Mouse (Mus musculus) megakaryocyte, embryonic 14.5 days (primary cell): ENCODE measurements around the gene Fam198b. TPM values are rescaled to one million over a fixed set of nuclear protein-coding genes. Genes with fewer than 3 reads are reported as not detected.

Experiments used
- H3K27me3 ChIP-seq: replicated peaks from 2 replicates; pipeline ENCODE3; 2012; ENCODE audit warnings: inconsistent platforms
- H3K36me3 ChIP-seq: replicated peaks from 2 replicates; pipeline ENCODE3; 2012; ENCODE audit warnings: low read length, inconsistent platforms, mixed read lengths
- H3K4me1 ChIP-seq: 2 replicates; pipeline ENCODE4 v1.6.1; 2012; ENCODE audit warnings: inconsistent platforms
- H3K4me3 ChIP-seq: replicated peaks from 2 replicates; pipeline ENCODE3; 2012; ENCODE audit warnings: moderate library complexity, mild to moderate bottlenecking, inconsistent platforms
- H3K9me3 ChIP-seq: 2 replicates; pipeline ENCODE4 v1.6.1; 2012; ENCODE audit warnings: inconsistent platforms
- FLI1 ChIP-seq: IDR thresholded peaks from 2 replicates; pipeline ENCODE4 v1.6.1; 2012; ENCODE audit warnings: low read length, inconsistent platforms, mixed read lengths
- GATA1 ChIP-seq: IDR thresholded peaks from 3 replicates; pipeline ENCODE4 v1.6.1; 2012; ENCODE audit warnings: mixed read lengths, low read length, inconsistent platforms, borderline replicate concordance
- polyA plus RNA-seq: library from polyadenylated mRNA; stranded (reverse); fragments of >175 nt; gene quantifications from 2 replicates; pipeline ENCODE4 v1.2.3, GENCODE M21; 2012; ENCODE audit warnings: low replicate concordance; ENCODE audit not compliant: insufficient read depth

Fam198b gene
- polyA plus RNA-seq, 1 experiment = 0.08 TPM

GRCm38 (mm10) chr3:79852654-79853166 is 31.6 kb upstream of the Fam198b start, which contains the start of gene Tmem144:
Gene Tmem144, minus strand, starts transcription at chr3:79852773.
- peaks cover 29% of the 10 kb centered on the region for H3K4me1 ChIP-seq
- no peaks in the 10 kb centered on the region for H3K36me3 ChIP-seq
- H3K27me3 ChIP-seq = peaks cover 2% of the 10 kb centered on the region
- TF ChIP-seq GATA1 (no peak), FLI1 (no peak)
- H3K4me3 ChIP-seq = peak within 1 kb of the TSS; percentile 69
- no peaks in the 10 kb centered on the region for H3K9me3 ChIP-seq

- Histone ChIP-seq H3K4me3 (no peak overlapping the region), H3K4me1 (peaks cover 25% of the 10 kb centered on the region), H3K9me3 (peaks cover 3% of the 10 kb centered on the region; the same call in 1 of the 2 replicates), H3K27me3 (peaks cover 2% of the 10 kb centered on the region), H3K36me3 (no peaks in the 10 kb centered on the region)
- no peak for TF ChIP-seq FLI1
Observed at GRCm38 (mm10) chr3:79857780-79858179, 26.6 kb upstream of the Fam198b start.

GRCm38 (mm10) chr3:79858221-79858620 is 26.1 kb upstream of the Fam198b start:
- no peaks in the 10 kb centered on the region for H3K36me3 ChIP-seq
- H3K27me3 ChIP-seq = peaks cover 4% of the 10 kb centered on the region
- TF ChIP-seq GATA1 = no peak
- no peak for TF ChIP-seq FLI1
- peaks cover 3% of the 10 kb centered on the region; the same call in 1 of the 2 replicates for H3K9me3 ChIP-seq
- H3K4me1 ChIP-seq = peaks cover 23% of the 10 kb centered on the region
- H3K4me3 ChIP-seq = no peak overlapping the region

GRCm38 (mm10) chr3:79864824-79865223 is 19.5 kb upstream of the Fam198b start:
- H3K4me3 ChIP-seq = no peak overlapping the region
- H3K9me3 ChIP-seq = peaks cover 8% of the 10 kb centered on the region
- H3K36me3 ChIP-seq = no peaks in the 10 kb centered on the region
- peaks cover 7% of the 10 kb centered on the region for H3K27me3 ChIP-seq
- H3K4me1 ChIP-seq = no peaks in the 10 kb centered on the region; the same call in 1 of the 2 replicates
- TF ChIP-seq FLI1 (no peak), GATA1 (no peak)

GRCm38 (mm10) chr3:79866089-79866488 is 18.2 kb upstream of the Fam198b start:
- H3K9me3 ChIP-seq = peaks cover 5% of the 10 kb centered on the region
- TF ChIP-seq GATA1 (no peak), FLI1 (no peak)
- peaks cover 7% of the 10 kb centered on the region for H3K27me3 ChIP-seq
- no peaks in the 10 kb centered on the region for H3K36me3 ChIP-seq
- H3K4me3 ChIP-seq = no peak overlapping the region
- H3K4me1 ChIP-seq = no peaks in the 10 kb centered on the region; the same call in 1 of the 2 replicates

- Histone ChIP-seq H3K4me1 (peaks cover 2% of the 10 kb centered on the region; the same call in 1 of the 2 replicates), H3K9me3 (peaks cover 5% of the 10 kb centered on the region), H3K36me3 (no peaks in the 10 kb centered on the region), H3K4me3 (peak overlapping the region; percentile 10), H3K27me3 (peaks cover 9% of the 10 kb centered on the region)
- TF ChIP-seq GATA1 (no peak), FLI1 (no peak)
Observed at GRCm38 (mm10) chr3:79866526-79866925, 17.8 kb upstream of the Fam198b start.

- H3K4me1 ChIP-seq = peaks cover 6% of the 10 kb centered on the region; the same call in 1 of the 2 replicates
- TF ChIP-seq GATA1 = no peak
- TF ChIP-seq FLI1 = no peak
- H3K36me3 ChIP-seq = no peaks in the 10 kb centered on the region
- H3K9me3 ChIP-seq = peaks cover 5% of the 10 kb centered on the region
- peaks cover 9% of the 10 kb centered on the region for H3K27me3 ChIP-seq
- no peak overlapping the region for H3K4me3 ChIP-seq
Observed at GRCm38 (mm10) chr3:79867121-79867709, 17.1 kb upstream of the Fam198b start.

GRCm38 (mm10) chr3:79875471-79875870 is 8.9 kb upstream of the Fam198b start:
- TF ChIP-seq GATA1 (no peak), FLI1 (no peak)
- Histone ChIP-seq H3K9me3 (no peaks in the 10 kb centered on the region), H3K4me3 (no peak overlapping the region), H3K27me3 (peaks cover 23% of the 10 kb centered on the region), H3K36me3 (no peaks in the 10 kb centered on the region), H3K4me1 (peaks cover 10% of the 10 kb centered on the region; the same call in 1 of the 2 replicates)

GRCm38 (mm10) chr3:79878350-79878749 is 6.0 kb upstream of the Fam198b start:
- TF ChIP-seq GATA1 (no peak), FLI1 (no peak)
- H3K4me3 ChIP-seq = no peak overlapping the region
- peaks cover 7% of the 10 kb centered on the region for H3K4me1 ChIP-seq
- no peaks in the 10 kb centered on the region for H3K36me3 ChIP-seq
- peaks cover 32% of the 10 kb centered on the region for H3K27me3 ChIP-seq
- H3K9me3 ChIP-seq = no peaks in the 10 kb centered on the region

- H3K36me3 ChIP-seq = no peaks in the 10 kb centered on the region
- TF ChIP-seq FLI1 (no peak), GATA1 (no peak)
- H3K9me3 ChIP-seq = no peaks in the 10 kb centered on the region
- H3K27me3 ChIP-seq = peaks cover 29% of the 10 kb centered on the region
- H3K4me3 ChIP-seq = peak overlapping the region; percentile 21
- H3K4me1 ChIP-seq = peaks cover 9% of the 10 kb centered on the region
Observed at GRCm38 (mm10) chr3:79879246-79879645, 5.1 kb upstream of the Fam198b start.
